Mouse (Mus musculus): ENCODE results near the gene Fubp1. TPM values are rescaled to one million over a fixed set of nuclear protein-coding genes. Genes with fewer than 3 reads are reported as not detected.

Fubp1 gene
- 94.9 and 121 TPM in 2 replicates for polyA plus RNA-seq (2015; fragmentation: Nextera tagmentation; extraction: Ambion mirVana)

GRCm38 (mm10) chr3:152209967-152210634, at the start of gene Fubp1, which contains the start of gene Dnajb4:
TSS of gene Fubp1 (plus strand) at chr3:152210422.
TSS of gene Dnajb4 (minus strand) at chr3:152210302.

DNA sequence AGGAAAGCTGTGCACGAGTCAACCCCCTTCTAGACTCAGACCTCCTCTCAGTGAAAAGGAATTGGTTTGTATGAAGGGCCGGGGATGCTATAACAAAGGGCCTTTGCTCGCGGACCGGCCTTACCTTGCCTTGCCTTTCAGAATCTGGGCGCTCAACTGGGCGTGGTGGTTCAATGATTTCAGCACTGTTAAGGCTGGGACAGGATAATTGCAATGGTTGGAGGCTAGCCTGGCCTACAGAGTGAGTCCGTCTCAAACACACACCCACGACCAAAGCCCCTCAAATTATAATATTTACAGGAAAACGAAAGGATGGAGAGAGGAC, 44.2 kb upstream of the Fubp1 start, which contains the start of gene Gipc2:
TSS of gene Gipc2 (minus strand) at position 132 of the 325 bp plus-strand sequence.

GRCm38 (mm10) chr3:152266036-152266421, 55.8 kb downstream of the Fubp1 start, which contains the start of gene Nexn:
TSS of gene Nexn (minus strand) at chr3:152266350.

Other genes with a start within 250 kb of the Fubp1 start
- gene Gipc2, start 44.2 kb upstream of the Fubp1 start, polyA plus RNA-seq (2015; fragmentation: Nextera tagmentation; extraction: Ambion mirVana) = 0.94 and 1.6 TPM in 2 replicates
- gene Dnajb4, start 120 bp upstream of the Fubp1 start, polyA plus RNA-seq (2015; fragmentation: Nextera tagmentation; extraction: Ambion mirVana) = 27.3 and 36.6 TPM in 2 replicates
- 2.4 and 5.9 TPM in 2 replicates for gene Nexn, start 55.9 kb downstream of the Fubp1 start, polyA plus RNA-seq (2015; fragmentation: Nextera tagmentation; extraction: Ambion mirVana)
- gene Miga1, start 130.0 kb downstream of the Fubp1 start, polyA plus RNA-seq (2015; fragmentation: Nextera tagmentation; extraction: Ambion mirVana) = 7.7 and 11.1 TPM in 2 replicates
- gene Usp33, start 136.1 kb downstream of the Fubp1 start, polyA plus RNA-seq (2015; fragmentation: Nextera tagmentation; extraction: Ambion mirVana) = 25.9 and 41.5 TPM in 2 replicates
- 19.8 and 23.9 TPM in 2 replicates for gene Zzz3, start 185.1 kb downstream of the Fubp1 start, polyA plus RNA-seq (2015; fragmentation: Nextera tagmentation; extraction: Ambion mirVana)